Mouse (Mus musculus) c-Kit-negative CD71-positive TER-119-positive erythroid progenitor cells, embryonic 14.5 days (primary cell): ENCODE data around the gene Rnf157.
"Not testable (repeated sequence)": the region's sequence is repeated elsewhere in the genome, so short reads cannot be mapped to it uniquely, and the experiment has no call there.

Experiments used
- DNase-seq: peaks from one replicate; pipeline ENCODE4 v3.0.0-alpha.2; 2013; ENCODE audit warnings: low read depth, low spot score

The Rnf157 gene

GRCm38 (mm10) chr11:116434287-116434966, 21.6 kb upstream of the Rnf157 start:
- peak; percentile 45 for DNase-seq

GRCm38 (mm10) chr11:116433356-116434286, 20.8 kb upstream of the Rnf157 start, which contains the start of gene Ubald2:
Gene Ubald2, plus strand, starts transcription at chr11:116434094.
- DNase-seq: peak; percentile 99

- DNase-seq: no peak
Observed at GRCm38 (mm10) chr11:116432593-116433355, 19.9 kb upstream of the Rnf157 start.

- no peak for DNase-seq
Observed at GRCm38 (mm10) chr11:116432127-116432526, 19.3 kb upstream of the Rnf157 start.

- no peak for DNase-seq
Observed at GRCm38 (mm10) chr11:116431428-116432077, 18.7 kb upstream of the Rnf157 start.

GRCm38 (mm10) chr11:116430723-116431427, 18.0 kb upstream of the Rnf157 start:
- no peak for DNase-seq

GRCm38 (mm10) chr11:116429862-116430613, 17.2 kb upstream of the Rnf157 start:
- no peak for DNase-seq

- no peak for DNase-seq
Observed at GRCm38 (mm10) chr11:116428872-116429859, 16.3 kb upstream of the Rnf157 start.

- no peak for DNase-seq
Observed at GRCm38 (mm10) chr11:116426852-116427575, 14.2 kb upstream of the Rnf157 start.

GRCm38 (mm10) chr11:116426328-116426727, 13.5 kb upstream of the Rnf157 start:
- DNase-seq: not testable (repeated sequence)

GRCm38 (mm10) chr11:116424621-116425407, 12.0 kb upstream of the Rnf157 start:
- no peak for DNase-seq

- no peak for DNase-seq
Observed at GRCm38 (mm10) chr11:116423782-116424620, 11.2 kb upstream of the Rnf157 start.

GRCm38 (mm10) chr11:116423214-116423613, 10.4 kb upstream of the Rnf157 start:
- DNase-seq: no peak

- no peak for DNase-seq
Observed at GRCm38 (mm10) chr11:116422562-116422961, 9.7 kb upstream of the Rnf157 start.

- no peak for DNase-seq
Observed at GRCm38 (mm10) chr11:116421102-116421501, 8.3 kb upstream of the Rnf157 start.

GRCm38 (mm10) chr11:116418841-116419462, 6.1 kb upstream of the Rnf157 start:
- DNase-seq: no peak
